Mouse (Mus musculus): ENCODE measurements at regions not wholly inside any gene's neighbourhood (a gene's known extent, or its start where the extent isn't known, plus 50 kb on each side); places are given as distances from the start of the nearest gene placed in this dataset.
A peak's percentile ranks its signal among the peaks of the same experiment; 100 is the strongest.
"Not testable (repeated sequence)": the region's sequence is repeated elsewhere in the genome, so short reads cannot be mapped to it uniquely, and the experiment has no call there.

GRCm38 (mm10) chr14:66484751-66485150 is 475.7 kb upstream of the Gulo start:
- DNase-seq (ENCODE audit: low read depth): not testable (repeated sequence)

GRCm38 (mm10) chr14:66479181-66479580 is 470.2 kb upstream of the Gulo start:
- DNase-seq (ENCODE audit: low read depth): no peak

- DNase-seq (ENCODE audit: low read depth): no peak
Measured at GRCm38 (mm10) chr14:66478562-66478961, 469.6 kb upstream of the Gulo start.

GRCm38 (mm10) chr14:66475026-66475425 is 466.0 kb upstream of the Gulo start:
- peak; percentile 51 for DNase-seq (ENCODE audit: low read depth)

GRCm38 (mm10) chr14:66473251-66473550 is 464.2 kb upstream of the Gulo start:
- no peak for DNase-seq (ENCODE audit: low read depth)

- DNase-seq (ENCODE audit: low read depth): no peak
Measured at GRCm38 (mm10) chr14:66472537-66473250, 463.7 kb upstream of the Gulo start.

- DNase-seq (ENCODE audit: low read depth): no peak
Measured at GRCm38 (mm10) chr14:66462081-66462480, 453.1 kb upstream of the Gulo start.

- DNase-seq (ENCODE audit: low read depth): no peak
Measured at GRCm38 (mm10) chr14:66460795-66461194, 451.8 kb upstream of the Gulo start.

GRCm38 (mm10) chr14:66458696-66459095 is 449.7 kb upstream of the Gulo start:
- DNase-seq (ENCODE audit: low read depth): no peak

- DNase-seq (ENCODE audit: low read depth): no peak
Measured at GRCm38 (mm10) chr14:66457300-66457699, 448.3 kb upstream of the Gulo start.

GRCm38 (mm10) chr14:66452828-66453227 is 443.8 kb upstream of the Gulo start:
- DNase-seq (ENCODE audit: low read depth): no peak

- DNase-seq (ENCODE audit: low read depth): no peak
Measured at GRCm38 (mm10) chr14:66450351-66450750, 441.3 kb upstream of the Gulo start.

- no peak for DNase-seq (ENCODE audit: low read depth)
Measured at GRCm38 (mm10) chr14:66442576-66442975, 433.6 kb upstream of the Gulo start.

GRCm38 (mm10) chr14:66441825-66442224 is 432.8 kb upstream of the Gulo start:
- DNase-seq (ENCODE audit: low read depth): no peak

- no peak for DNase-seq (ENCODE audit: low read depth)
Measured at GRCm38 (mm10) chr14:66438572-66438971, 429.6 kb upstream of the Gulo start.

GRCm38 (mm10) chr14:66438001-66438400 is 429.0 kb upstream of the Gulo start:
- no peak for DNase-seq (ENCODE audit: low read depth)

GRCm38 (mm10) chr14:66431630-66432029 is 422.6 kb upstream of the Gulo start:
- DNase-seq (ENCODE audit: low read depth): no peak

GRCm38 (mm10) chr14:66424141-66424540 is 415.1 kb upstream of the Gulo start:
- DNase-seq (ENCODE audit: low read depth): no peak
